Mouse (Mus musculus) lung, postnatal 0 days (tissue): Measurements from ENCODE around the gene Lpcat1.

Source experiments
- CTCF ChIP-seq: IDR thresholded peaks from 2 replicates; pipeline ENCODE4 v1.5.1; 2016; ENCODE audit warnings: antibody characterized with exemption, mild to moderate bottlenecking
- EP300 ChIP-seq: IDR thresholded peaks from 2 replicates; pipeline ENCODE4 v1.6.1; 2016; ENCODE audit warnings: antibody characterized with exemption, mild to moderate bottlenecking, control low read depth

GRCm38 (mm10) chr13:73483331-73483730 lies 16.3 kb downstream of the Lpcat1 start:
- TF ChIP-seq CTCF, result no peak
- TF ChIP-seq EP300, result no peak
